Mouse (Mus musculus) lung, postnatal 4 days (tissue): Measurements from ENCODE around the gene Gda.
A peak's percentile ranks its signal among the peaks of the same experiment; 100 is the strongest.

ENCODE experiments used
- DNase-seq, 2 experiments: peaks; one replicate each; pipeline ENCODE4 v3.0.0; 2021

Gda gene

GRCm38 (mm10) chr19:21473345-21473744, at the start of gene Gda:
TSS of gene Gda (minus strand) at chr19:21473445.
- DNase-seq: no peak

GRCm38 (mm10) chr19:21520280-21520679, 47.0 kb upstream of the Gda start:
- DNase-seq: no peak

GRCm38 (mm10) chr19:21510116-21510515, 36.9 kb upstream of the Gda start:
- DNase-seq: peak in 1 of 2 experiments; percentile 46

GRCm38 (mm10) chr19:21507561-21508232, 34.5 kb upstream of the Gda start:
- no peak for DNase-seq

GRCm38 (mm10) chr19:21507133-21507532, 33.9 kb upstream of the Gda start:
- no peak for DNase-seq

- DNase-seq: no peak
Measured at GRCm38 (mm10) chr19:21504716-21505115, 31.5 kb upstream of the Gda start.

- DNase-seq: no peak
Measured at GRCm38 (mm10) chr19:21499394-21499983, 26.2 kb upstream of the Gda start.

- no peak for DNase-seq
Measured at GRCm38 (mm10) chr19:21495817-21496216, 22.6 kb upstream of the Gda start.

GRCm38 (mm10) chr19:21493807-21494521, 20.7 kb upstream of the Gda start:
- DNase-seq: no peak

GRCm38 (mm10) chr19:21491391-21491790, 18.1 kb upstream of the Gda start:
- DNase-seq: no peak

- no peak for DNase-seq
Measured at GRCm38 (mm10) chr19:21487124-21487944, 14.1 kb upstream of the Gda start.

GRCm38 (mm10) chr19:21482096-21482495, 8.9 kb upstream of the Gda start:
- DNase-seq: no peak

GRCm38 (mm10) chr19:21481031-21481430, 7.8 kb upstream of the Gda start:
- no peak for DNase-seq

GRCm38 (mm10) chr19:21480053-21480419, 6.8 kb upstream of the Gda start:
- DNase-seq: no peak

- no peak for DNase-seq
Measured at GRCm38 (mm10) chr19:21479183-21480052, 6.2 kb upstream of the Gda start.

GRCm38 (mm10) chr19:21478538-21478937, 5.3 kb upstream of the Gda start:
- DNase-seq: no peak

- DNase-seq: no peak
Measured at GRCm38 (mm10) chr19:21477780-21478179, 4.5 kb upstream of the Gda start.

- DNase-seq: no peak
Measured at GRCm38 (mm10) chr19:21476782-21477181, 3.5 kb upstream of the Gda start.

GRCm38 (mm10) chr19:21472121-21472780, 994 bp downstream of the Gda start:
- DNase-seq: peak; percentile 74 to 75

GRCm38 (mm10) chr19:21461221-21461960, 11.9 kb downstream of the Gda start:
- DNase-seq: peak in 1 of 2 experiments; percentile 43

- DNase-seq: no peak
Measured at GRCm38 (mm10) chr19:21457461-21457860, 15.8 kb downstream of the Gda start.
